Mouse (Mus musculus) limb, embryonic 10.5 days (tissue): ENCODE results near the gene Svep1. TPM values are rescaled to one million over a fixed set of nuclear protein-coding genes. Genes with fewer than 3 reads are reported as not detected.

Experiments
- DNase-seq: peaks from one replicate; pipeline ENCODE4 v3.0.0-alpha.2; 2017; ENCODE audit warnings: low spot score
- H3K27ac ChIP-seq: fragments of 300-500 bp; sonication (generic); 2 replicates; pipeline ENCODE4 v1.5.1; 2016; ENCODE audit warnings: mild to moderate bottlenecking
- H3K27me3 ChIP-seq: fragments of 300-500 bp; sonication (generic); 2 replicates; pipeline ENCODE4 v1.6.1; 2016; ENCODE audit warnings: low read depth, mild to moderate bottlenecking; ENCODE audit not compliant: poor library complexity, severe bottlenecking
- H3K36me3 ChIP-seq: fragments of 300-500 bp; sonication (generic); 2 replicates; pipeline ENCODE4 v1.6.1; 2016; ENCODE audit warnings: mild to moderate bottlenecking, moderate library complexity
- H3K4me1 ChIP-seq: fragments of 300-500 bp; sonication (generic); 2 replicates; pipeline ENCODE4 v1.6.1; 2016
- H3K4me3 ChIP-seq: fragments of 300-500 bp; sonication (generic); 2 replicates; pipeline ENCODE4 v1.5.1; 2016; ENCODE audit warnings: mild to moderate bottlenecking, moderate library complexity
- H3K9me3 ChIP-seq: fragments of 300-500 bp; sonication (generic); replicated peaks from 2 replicates; pipeline ENCODE4 v1.6.1; 2016; ENCODE audit warnings: mild to moderate bottlenecking
- WGBS: fragments of 180-500 bp; shearing (Covaris S2); methylation state at CpG from one replicate; pipeline ENCODE4 v1.1.7; 2016; 5-methylcytosine and 5-hydroxymethylcytosine counted together
- polyA plus RNA-seq: library from polyadenylated mRNA; unstranded; fragments of >200 nt; fragmentation: Nextera tagmentation; extraction: Ambion mirVana; gene quantifications from 2 replicates; pipeline ENCODE4 v1.2.1, GENCODE M21; 2016

Svep1 gene
- polyA plus RNA-seq, 1 experiment from 2014 or later, result 2.3 TPM

DNA sequence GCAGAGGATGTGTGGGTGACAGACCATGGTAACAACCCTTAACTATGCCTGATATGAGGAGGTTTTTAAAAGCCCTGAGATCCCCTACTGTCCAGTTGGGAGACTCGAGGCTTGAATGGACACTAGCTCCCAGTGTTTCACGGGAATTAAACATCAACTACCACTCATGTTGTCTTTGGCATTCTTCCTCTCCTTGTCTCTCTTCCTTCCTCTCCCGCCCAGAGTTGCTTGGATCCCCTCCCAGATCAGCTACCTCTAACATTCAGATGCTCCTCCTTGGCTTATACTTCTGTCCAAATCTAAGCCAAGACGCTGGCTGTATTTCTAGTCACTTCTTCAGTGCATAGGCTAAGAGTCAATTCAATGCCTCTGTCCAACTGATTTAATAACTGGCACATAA, 9.9 kb downstream of the Svep1 start:
- Histone ChIP-seq H3K27me3 (no peaks in the 10 kb centered on the region), H3K27ac (no peak overlapping the region), H3K4me1 (peaks cover 5% of the 10 kb centered on the region), H3K9me3 (no peaks in the 10 kb centered on the region), H3K36me3 (no peaks in the 10 kb centered on the region), H3K4me3 (no peak overlapping the region)
- 95% methylated on average over 4 of the region's 4 CpGs for WGBS
- DNase-seq, result no peak

GRCm38 (mm10) chr4:58195936-58196335, 10.7 kb downstream of the Svep1 start:
- H3K4me1 ChIP-seq, result peaks cover 5% of the 10 kb centered on the region
- H3K27me3 ChIP-seq, result no peaks in the 10 kb centered on the region
- H3K36me3 ChIP-seq, result no peaks in the 10 kb centered on the region
- no peak for DNase-seq
- no peak overlapping the region for H3K4me3 ChIP-seq
- no peaks in the 10 kb centered on the region for H3K9me3 ChIP-seq
- no peak overlapping the region for H3K27ac ChIP-seq
- WGBS, result 97% methylated on average over 2 of the region's 2 CpGs

DNA sequence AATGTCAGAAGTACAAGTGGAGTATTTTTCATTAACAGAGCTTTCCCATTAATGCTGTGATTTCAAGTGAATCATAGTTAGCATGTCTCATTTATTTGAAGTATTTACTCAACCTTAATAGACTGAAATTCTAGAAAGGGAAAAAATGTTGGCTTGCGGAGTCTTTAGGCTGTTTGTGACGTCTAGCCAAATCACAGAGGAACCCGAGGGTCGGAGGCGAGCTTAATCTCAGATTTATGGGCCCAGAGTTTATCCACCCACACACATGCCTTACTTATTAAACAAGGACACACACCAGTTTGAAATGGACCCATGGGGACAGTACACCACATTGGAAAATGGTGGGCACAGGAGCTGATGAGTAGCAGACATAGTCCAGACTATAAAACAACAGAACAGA, 17.4 kb downstream of the Svep1 start:
- no peaks in the 10 kb centered on the region for H3K36me3 ChIP-seq
- 0 out of 2 replicates have a peak, but pooled peaks cover 4% of the 10 kb centered on the region for H3K4me1 ChIP-seq
- H3K9me3 ChIP-seq, result no peaks in the 10 kb centered on the region
- H3K4me3 ChIP-seq, result no peak overlapping the region
- WGBS, result 80% methylated on average over 5 of the region's 5 CpGs
- DNase-seq, result no peak
- H3K27ac ChIP-seq, result no peak overlapping the region
- no peaks in the 10 kb centered on the region for H3K27me3 ChIP-seq

DNA sequence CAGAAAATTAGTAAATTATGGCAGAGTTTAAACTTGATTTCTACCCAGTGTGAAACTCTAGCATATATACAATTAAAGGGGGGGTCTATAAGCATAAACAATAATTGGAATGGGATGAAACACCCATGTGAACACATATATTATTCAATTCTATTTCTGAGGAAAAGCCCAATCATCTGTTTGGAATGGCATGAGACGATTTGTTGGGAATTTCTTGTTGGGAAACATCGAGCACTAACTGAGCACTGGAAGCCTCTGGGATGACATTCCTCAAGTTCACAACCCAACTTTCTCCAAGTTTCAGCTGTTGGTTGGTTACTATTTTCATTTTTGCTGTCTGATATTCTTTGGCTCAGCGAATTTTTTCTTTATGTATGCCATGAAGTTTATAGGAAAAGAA, 21.3 kb downstream of the Svep1 start:
- 85% methylated on average over 3 of the region's 3 CpGs for WGBS

DNA sequence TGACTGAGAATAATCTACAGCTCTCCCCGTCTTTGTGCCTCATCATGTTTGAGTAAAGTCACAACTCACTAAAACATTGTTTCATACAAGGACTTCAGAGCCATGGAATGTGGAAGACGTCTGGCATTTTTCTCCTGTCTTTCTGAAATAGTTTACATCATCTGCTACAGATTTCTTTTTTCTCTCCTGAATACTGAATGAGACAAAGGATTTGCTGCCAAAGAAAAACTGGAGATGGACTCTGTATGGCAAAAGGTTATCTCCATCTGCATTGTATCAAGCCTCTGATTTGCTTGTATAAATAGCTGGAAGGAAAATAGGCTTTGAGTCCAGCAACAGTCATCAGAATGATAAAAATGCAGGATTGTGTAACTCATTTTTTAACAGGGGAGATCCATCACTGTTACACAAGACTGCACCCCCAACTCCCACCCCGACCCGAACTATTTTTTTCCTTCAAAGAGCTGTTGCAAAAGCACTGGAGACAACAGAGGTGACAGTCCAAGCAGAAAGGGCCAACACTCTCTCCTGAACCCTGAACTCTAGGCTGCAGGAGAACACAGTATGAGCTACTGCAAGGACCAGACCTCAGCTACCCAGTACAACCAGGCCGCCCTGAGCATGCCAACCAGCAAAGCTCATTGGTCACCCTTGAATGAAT, 21.8 kb downstream of the Svep1 start:
- no peak for DNase-seq
- 0 out of 2 replicates have a peak, but pooled peaks cover 4% of the 10 kb centered on the region for H3K4me1 ChIP-seq
- H3K4me3 ChIP-seq, result no peak overlapping the region
- H3K36me3 ChIP-seq, result no peaks in the 10 kb centered on the region
- H3K9me3 ChIP-seq, result no peaks in the 10 kb centered on the region
- no peak overlapping the region for H3K27ac ChIP-seq
- no peaks in the 10 kb centered on the region for H3K27me3 ChIP-seq
- WGBS, result 83% methylated on average over 5 of the region's 5 CpGs

More for the DNA sequence above, 21.3 kb downstream of the Svep1 start:
- H3K27me3 ChIP-seq, result no peaks in the 10 kb centered on the region
- no peak overlapping the region for H3K4me3 ChIP-seq
- no peaks in the 10 kb centered on the region for H3K9me3 ChIP-seq
- DNase-seq, result no peak
- H3K27ac ChIP-seq, result no peak overlapping the region
- H3K4me1 ChIP-seq, result 0 out of 2 replicates have a peak, but pooled peaks cover 4% of the 10 kb centered on the region
- H3K36me3 ChIP-seq, result no peaks in the 10 kb centered on the region

- 88% methylated on average over 4 of the region's 4 CpGs for WGBS
- Histone ChIP-seq H3K4me3 (no peak overlapping the region), H3K36me3 (no peaks in the 10 kb centered on the region), H3K27me3 (no peaks in the 10 kb centered on the region), H3K27ac (no peak overlapping the region), H3K9me3 (no peaks in the 10 kb centered on the region), H3K4me1 (no peaks in the 10 kb centered on the region)
- DNase-seq, result no peak
These were observed 22.8 kb downstream of the Svep1 start for GRCm38 (mm10) chr4:58183897-58184296.

DNA sequence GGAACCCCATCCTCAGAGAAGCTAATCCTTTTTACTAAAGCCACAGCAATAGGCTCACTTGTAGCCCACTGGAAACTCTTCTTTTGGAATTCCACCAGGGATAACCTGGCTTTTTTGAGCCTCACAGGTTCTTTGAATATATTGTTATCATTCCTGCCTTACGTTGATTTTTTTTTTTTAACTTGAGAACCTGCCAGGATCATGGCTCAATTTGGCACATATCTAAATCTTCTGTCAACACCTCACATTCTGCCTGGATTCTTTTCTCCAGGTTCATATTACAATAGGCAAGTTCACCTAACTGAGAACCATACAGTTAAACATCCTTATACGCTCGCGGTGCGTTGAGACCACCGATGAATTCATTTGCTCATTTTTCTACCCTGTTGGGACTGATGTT, 28.2 kb downstream of the Svep1 start:
- no peaks in the 10 kb centered on the region for H3K36me3 ChIP-seq
- 93% methylated on average over 6 of the region's 6 CpGs for WGBS
- peaks cover 19% of the 10 kb centered on the region for H3K4me1 ChIP-seq
- H3K4me3 ChIP-seq, result no peak overlapping the region
- no peak for DNase-seq
- no peaks in the 10 kb centered on the region for H3K9me3 ChIP-seq
- no peak overlapping the region for H3K27ac ChIP-seq
- no peaks in the 10 kb centered on the region for H3K27me3 ChIP-seq

GRCm38 (mm10) chr4:58177256-58177655, 29.4 kb downstream of the Svep1 start:
- no peak for DNase-seq
- Histone ChIP-seq H3K4me3 (no peak overlapping the region), H3K9me3 (no peaks in the 10 kb centered on the region), H3K4me1 (peaks cover 19% of the 10 kb centered on the region), H3K27me3 (no peaks in the 10 kb centered on the region), H3K27ac (no peak overlapping the region), H3K36me3 (no peaks in the 10 kb centered on the region)
- WGBS, result 90% methylated on average over 14 of the region's 15 CpGs

DNA sequence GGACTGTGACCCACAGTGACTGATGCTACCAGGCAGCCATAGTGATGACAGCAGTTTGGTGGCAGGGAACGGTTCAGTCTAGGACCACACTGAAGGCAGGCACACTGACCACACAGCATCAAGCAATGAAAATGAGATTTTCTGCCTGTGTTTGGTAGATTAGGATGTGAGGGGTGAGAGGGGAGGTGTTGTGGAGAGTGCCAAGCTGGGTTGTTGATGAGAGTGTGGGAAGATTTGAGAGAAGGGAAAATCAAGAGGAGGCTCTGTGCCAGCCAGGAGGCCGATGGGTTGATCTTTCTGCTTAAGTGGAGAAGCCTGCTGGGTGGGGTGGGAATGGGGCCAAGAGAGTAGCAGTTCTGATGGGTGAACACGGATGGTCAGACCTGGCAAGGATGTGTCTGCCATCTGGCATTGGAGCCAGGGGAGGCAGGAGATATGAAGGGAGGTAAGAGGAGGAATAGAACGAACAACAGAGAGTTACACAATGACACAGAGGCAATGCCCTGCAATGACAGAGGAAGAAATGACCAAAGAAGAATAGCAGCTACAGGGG, 32.1 kb downstream of the Svep1 start:
- 94% methylated on average over 4 of the region's 4 CpGs for whole genome bisulfite sequencing

GRCm38 (mm10) chr4:58173401-58173800, 33.3 kb downstream of the Svep1 start:
- Histone ChIP-seq H3K27me3 (no peaks in the 10 kb centered on the region), H3K9me3 (no peaks in the 10 kb centered on the region), H3K27ac (no peak overlapping the region), H3K4me1 (peaks cover 45% of the 10 kb centered on the region), H3K36me3 (no peaks in the 10 kb centered on the region), H3K4me3 (no peak overlapping the region)
- no peak for DNase-seq
- WGBS, result 82% methylated on average over 6 of the region's 6 CpGs

More for the DNA sequence above, 32.1 kb downstream of the Svep1 start:
- no peaks in the 10 kb centered on the region for H3K9me3 ChIP-seq
- H3K27me3 ChIP-seq, result no peaks in the 10 kb centered on the region
- no peaks in the 10 kb centered on the region for H3K36me3 ChIP-seq
- peaks cover 38% of the 10 kb centered on the region for H3K4me1 ChIP-seq
- no peak overlapping the region for H3K4me3 ChIP-seq
- DNase-seq, result no peak
- no peak overlapping the region for H3K27ac ChIP-seq

DNA sequence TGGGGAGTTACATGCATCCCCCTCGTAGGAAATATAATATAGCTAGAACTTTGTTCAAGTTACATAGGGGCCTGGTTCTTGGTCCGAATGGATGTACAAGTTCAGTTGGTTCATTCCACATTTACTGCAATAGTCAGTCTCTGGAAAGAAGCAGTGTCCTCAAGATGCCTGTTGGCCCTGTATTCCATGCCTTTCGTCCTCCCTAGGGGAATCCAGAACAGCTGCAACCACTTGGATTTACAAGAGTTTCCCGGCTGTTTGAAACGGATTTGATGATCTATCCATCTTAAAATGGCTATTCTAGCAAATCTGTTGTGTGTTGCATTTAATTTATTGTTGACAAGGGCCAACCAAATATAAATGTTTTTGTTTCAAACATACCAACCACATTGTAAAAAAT, 36.2 kb downstream of the Svep1 start:
- H3K4me1 ChIP-seq, result peaks cover 26% of the 10 kb centered on the region
- peak overlapping the region; percentile 39; the same call in 1 of the 2 replicates for H3K27ac ChIP-seq
- DNase-seq, result no peak
- H3K9me3 ChIP-seq, result no peaks in the 10 kb centered on the region
- WGBS, result 51% methylated on average over 5 of the region's 5 CpGs
- no peaks in the 10 kb centered on the region for H3K36me3 ChIP-seq
- H3K27me3 ChIP-seq, result no peaks in the 10 kb centered on the region
- no peak overlapping the region for H3K4me3 ChIP-seq

DNA sequence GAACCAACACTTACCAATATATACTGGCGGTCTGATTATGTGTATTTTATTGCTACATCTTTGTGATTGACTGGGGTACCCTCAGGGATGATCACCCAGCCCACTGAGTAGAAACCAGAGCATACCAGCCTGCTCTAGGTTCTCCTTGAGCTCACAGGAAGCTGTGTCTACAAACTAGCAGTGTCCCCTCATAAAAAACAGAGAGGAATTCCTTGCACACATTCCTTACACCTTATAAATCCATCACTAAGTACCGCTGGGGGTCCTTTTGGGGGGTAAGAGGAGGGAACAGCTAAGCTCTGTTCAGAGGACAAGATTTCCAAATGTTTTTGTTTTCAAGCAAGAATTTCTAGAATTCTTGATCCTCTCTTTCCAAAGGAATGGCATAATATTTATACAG, 36.7 kb downstream of the Svep1 start:
- peak overlapping the region; percentile 39; the same call in 1 of the 2 replicates for H3K27ac ChIP-seq
- no peak overlapping the region for H3K4me3 ChIP-seq
- H3K4me1 ChIP-seq, result peaks cover 26% of the 10 kb centered on the region
- no peaks in the 10 kb centered on the region for H3K9me3 ChIP-seq
- no peaks in the 10 kb centered on the region for H3K36me3 ChIP-seq
- H3K27me3 ChIP-seq, result no peaks in the 10 kb centered on the region
- 29% methylated on average over 2 of the region's 2 CpGs for WGBS
- no peak for DNase-seq

GRCm38 (mm10) chr4:58168366-58168765, 38.3 kb downstream of the Svep1 start:
- Histone ChIP-seq H3K4me3 (no peak overlapping the region), H3K27ac (no peak overlapping the region), H3K4me1 (peaks cover 26% of the 10 kb centered on the region), H3K36me3 (no peaks in the 10 kb centered on the region), H3K9me3 (no peaks in the 10 kb centered on the region), H3K27me3 (no peaks in the 10 kb centered on the region)
- no peak for DNase-seq
- whole genome bisulfite sequencing, result 86% methylated on average over 5 of the region's 5 CpGs
